Mouse (Mus musculus) intestine, postnatal 0 days (tissue): ENCODE data around the gene Igfbp4. TPM values are rescaled to one million over a fixed set of nuclear protein-coding genes. Genes with fewer than 3 reads are reported as not detected.

Experiments
- ATAC-seq: fragments of 200-750 bp; cut with Nextera tagmentation; 2 replicates; pipeline ENCODE4 v1.8.0; 2017; ENCODE audit warnings: mild to moderate bottlenecking, moderate TSS enrichment, moderate library complexity
- H3K27ac ChIP-seq: fragments of 300-500 bp; sonication (generic); 2 replicates; pipeline ENCODE4 v1.5.1; 2014; ENCODE audit warnings: mild to moderate bottlenecking, low read depth, low read length, moderate library complexity
- H3K27me3 ChIP-seq: fragments of 300-500 bp; sonication (generic); replicated peaks from 2 replicates; pipeline ENCODE4 v1.6.1; 2014; ENCODE audit warnings: low read length, mixed read lengths; ENCODE audit not compliant: control insufficient read depth, insufficient read depth
- H3K36me3 ChIP-seq: fragments of 300-500 bp; sonication (generic); 2 replicates; pipeline ENCODE4 v1.6.1; 2014; ENCODE audit warnings: mild to moderate bottlenecking, moderate library complexity; ENCODE audit not compliant: control insufficient read depth, insufficient read depth
- H3K4me1 ChIP-seq: fragments of 300-500 bp; sonication (generic); replicated peaks from 2 replicates; pipeline ENCODE4 v1.6.1; 2014; ENCODE audit warnings: antibody characterized with exemption, low read length, mixed read lengths; ENCODE audit not compliant: control insufficient read depth, insufficient read depth
- H3K4me2 ChIP-seq: fragments of 300-500 bp; sonication (generic); replicated peaks from 2 replicates; pipeline ENCODE4 v1.6.1; 2014; ENCODE audit warnings: low read depth, mild to moderate bottlenecking, moderate library complexity
- H3K4me3 ChIP-seq: fragments of 300-500 bp; sonication (generic); 2 replicates; pipeline ENCODE4 v1.5.1; 2014; ENCODE audit warnings: low read depth, low read length
- H3K9ac ChIP-seq: fragments of 300-500 bp; sonication (generic); 2 replicates; pipeline ENCODE4 v1.6.1; 2014; ENCODE audit warnings: mild to moderate bottlenecking, low read depth, low read length
- H3K9me3 ChIP-seq: fragments of 300-500 bp; sonication (generic); 2 replicates; pipeline ENCODE4 v1.6.1; 2016; ENCODE audit warnings: mixed run types; ENCODE audit not compliant: control insufficient read depth
- CTCF ChIP-seq: sonication (generic); IDR thresholded peaks from 2 replicates; pipeline ENCODE4 v1.5.1; 2016; ENCODE audit warnings: low read depth, mild to moderate bottlenecking, control low read depth, antibody characterized with exemption, moderate library complexity
- WGBS: fragments of 180-500 bp; shearing (Covaris S2); extraction: QIAGEN DNeasy Blood & Tissue Kit; methylation state at CpG from one replicate; pipeline ENCODE4 v1.1.7; 2014; 5-methylcytosine and 5-hydroxymethylcytosine counted together
- polyA plus RNA-seq: library from polyadenylated mRNA; unstranded; fragments of >200 nt; fragmentation: Nextera tagmentation; extraction: Ambion mirVana; gene quantifications from 2 replicates; pipeline ENCODE4 v1.2.1, GENCODE M21; 2015

Gene Igfbp4
- polyA plus RNA-seq, 1 experiment from 2014 or later, result 174 TPM

GRCm38 (mm10) chr11:99060435-99060834 lies 19.4 kb downstream of the Igfbp4 start:
- no peaks in the 10 kb centered on the region for H3K9me3 ChIP-seq
- H3K4me3 ChIP-seq, result no peak overlapping the region
- H3K36me3 ChIP-seq, result no peaks in the 10 kb centered on the region
- H3K4me2 ChIP-seq, result no peak overlapping the region
- ATAC-seq, result no peak
- no peak for TF ChIP-seq CTCF
- H3K4me1 ChIP-seq, result no peaks in the 10 kb centered on the region; the same call in 1 of the 2 replicates
- no peak overlapping the region for H3K27ac ChIP-seq
- H3K9ac ChIP-seq, result no peak overlapping the region
- WGBS, result 76% methylated on average over 3 of the region's 3 CpGs
- no peaks in the 10 kb centered on the region for H3K27me3 ChIP-seq

- Histone ChIP-seq H3K4me3 (no peak overlapping the region), H3K9me3 (no peaks in the 10 kb centered on the region), H3K4me1 (peaks cover 3% of the 10 kb centered on the region; the same call in 1 of the 2 replicates), H3K27me3 (no peaks in the 10 kb centered on the region), H3K27ac (no peak overlapping the region), H3K36me3 (no peaks in the 10 kb centered on the region), H3K4me2 (no peak overlapping the region), H3K9ac (no peak overlapping the region)
- 83% methylated on average over 7 of the region's 7 CpGs for WGBS
- TF ChIP-seq CTCF, result no peak
- no peak for ATAC-seq
Measured at GRCm38 (mm10) chr11:99062661-99063060, 21.6 kb downstream of the Igfbp4 start.

GRCm38 (mm10) chr11:99063406-99064131 lies 22.5 kb downstream of the Igfbp4 start:
- TF ChIP-seq CTCF, result no peak
- WGBS, result 29% methylated on average over 8 of the region's 8 CpGs
- peaks cover 3% of the 10 kb centered on the region; the same call in 1 of the 2 replicates for H3K4me1 ChIP-seq
- no peak overlapping the region for H3K9ac ChIP-seq
- no peak overlapping the region for H3K4me2 ChIP-seq
- H3K27ac ChIP-seq, result peak overlapping the region; percentile 7; the same call in 1 of the 2 replicates
- H3K4me3 ChIP-seq, result no peak overlapping the region
- no peaks in the 10 kb centered on the region for H3K9me3 ChIP-seq
- ATAC-seq, result peak; percentile 66
- H3K36me3 ChIP-seq, result no peaks in the 10 kb centered on the region
- no peaks in the 10 kb centered on the region for H3K27me3 ChIP-seq

- WGBS, result 64% methylated on average over 3 of the region's 3 CpGs
- no peak overlapping the region for H3K4me2 ChIP-seq
Measured at GRCm38 (mm10) chr11:99065353-99065752, 24.3 kb downstream of the Igfbp4 start.

GRCm38 (mm10) chr11:99065979-99066378 lies 24.9 kb downstream of the Igfbp4 start:
- no peaks in the 10 kb centered on the region for H3K9me3 ChIP-seq
- TF ChIP-seq CTCF, result peak; percentile 100
- 34% methylated on average over 2 of the region's 2 CpGs for WGBS

More at GRCm38 (mm10) chr11:99065353-99065752, 24.3 kb downstream of the Igfbp4 start:
- Histone ChIP-seq H3K9me3 (no peaks in the 10 kb centered on the region), H3K9ac (no peak overlapping the region), H3K4me1 (peaks cover 3% of the 10 kb centered on the region; the same call in 1 of the 2 replicates), H3K36me3 (no peaks in the 10 kb centered on the region), H3K27ac (no peak overlapping the region), H3K27me3 (no peaks in the 10 kb centered on the region), H3K4me3 (no peak overlapping the region)
- TF ChIP-seq CTCF, result peak; percentile 52
- 0 out of 2 replicates have a peak, but pooled peaks have one; percentile 1 for ATAC-seq

GRCm38 (mm10) chr11:99067591-99067990 lies 26.5 kb downstream of the Igfbp4 start:
- no peak for TF ChIP-seq CTCF

More at GRCm38 (mm10) chr11:99065979-99066378, 24.9 kb downstream of the Igfbp4 start:
- Histone ChIP-seq H3K4me2 (no peak overlapping the region), H3K27ac (no peak overlapping the region), H3K36me3 (no peaks in the 10 kb centered on the region), H3K4me1 (peaks cover 3% of the 10 kb centered on the region; the same call in 1 of the 2 replicates), H3K9ac (no peak overlapping the region), H3K27me3 (no peaks in the 10 kb centered on the region), H3K4me3 (no peak overlapping the region)
- peak; percentile 55 for ATAC-seq

More at GRCm38 (mm10) chr11:99067591-99067990, 26.5 kb downstream of the Igfbp4 start:
- Histone ChIP-seq H3K4me1 (peaks cover 3% of the 10 kb centered on the region; the same call in 1 of the 2 replicates), H3K4me3 (no peak overlapping the region), H3K36me3 (no peaks in the 10 kb centered on the region), H3K4me2 (no peak overlapping the region), H3K27ac (no peak overlapping the region), H3K9me3 (no peaks in the 10 kb centered on the region), H3K9ac (no peak overlapping the region), H3K27me3 (no peaks in the 10 kb centered on the region)
- no peak for ATAC-seq
- WGBS, result 86% methylated on average over 8 of the region's 8 CpGs
